Mouse (Mus musculus) limb, embryonic 12.5 days (tissue): ENCODE results near the gene Aebp2. TPM values are rescaled to one million over a fixed set of nuclear protein-coding genes. Genes with fewer than 3 reads are reported as not detected.

Source experiments
- ATAC-seq: fragments of 200-750 bp; cut with Nextera tagmentation; 2 replicates; pipeline ENCODE4 v1.8.0; 2017; ENCODE audit warnings: low read depth, moderate TSS enrichment; ENCODE audit not compliant: insufficient number of reproducible peaks, insufficient read depth, low FRiP score, low TSS enrichment
- H3K27ac ChIP-seq: fragments of 300-500 bp; sonication (generic); 2 replicates; pipeline ENCODE4 v1.5.1; 2016; ENCODE audit warnings: mild to moderate bottlenecking, moderate library complexity
- H3K27me3 ChIP-seq: fragments of 300-500 bp; sonication (generic); 2 replicates; pipeline ENCODE4 v1.6.1; 2016; ENCODE audit warnings: mild to moderate bottlenecking, moderate library complexity
- H3K36me3 ChIP-seq: fragments of 300-500 bp; sonication (generic); 2 replicates; pipeline ENCODE4 v1.6.1; 2016; ENCODE audit warnings: mild to moderate bottlenecking, moderate library complexity
- H3K4me1 ChIP-seq: fragments of 300-500 bp; sonication (generic); replicated peaks from 2 replicates; pipeline ENCODE4 v1.6.1; 2016
- H3K4me2 ChIP-seq: fragments of 300-500 bp; sonication (generic); 2 replicates; pipeline ENCODE4 v1.6.1; 2016; ENCODE audit warnings: mild to moderate bottlenecking, moderate library complexity
- H3K4me3 ChIP-seq: fragments of 300-500 bp; sonication (generic); replicated peaks from 2 replicates; pipeline ENCODE4 v1.5.1; 2016; ENCODE audit warnings: mild to moderate bottlenecking
- H3K9ac ChIP-seq: fragments of 300-500 bp; sonication (generic); replicated peaks from 2 replicates; pipeline ENCODE4 v1.6.1; 2016; ENCODE audit warnings: mild to moderate bottlenecking, moderate library complexity
- H3K9me3 ChIP-seq: fragments of 300-500 bp; sonication (generic); 2 replicates; pipeline ENCODE4 v1.6.1; 2016; ENCODE audit warnings: mild to moderate bottlenecking, moderate library complexity
- WGBS: fragments of 180-500 bp; shearing (Covaris S2); methylation state at CpG from one replicate; pipeline ENCODE4 v1.1.7; 2016; 5-methylcytosine and 5-hydroxymethylcytosine counted together
- polyA plus RNA-seq: library from polyadenylated mRNA; unstranded; fragments of >200 nt; fragmentation: Nextera tagmentation; extraction: Ambion mirVana; gene quantifications from 2 replicates; pipeline ENCODE4 v1.2.1, GENCODE M21; 2016

Gene Aebp2
- polyA plus RNA-seq, 1 experiment from 2014 or later: 16.4 TPM

- Histone ChIP-seq H3K27me3 (no peaks in the 10 kb centered on the region), H3K36me3 (no peaks in the 10 kb centered on the region), H3K9me3 (no peaks in the 10 kb centered on the region), H3K27ac (no peak overlapping the region), H3K4me3 (no peak overlapping the region), H3K4me1 (peaks cover 19% of the 10 kb centered on the region), H3K4me2 (no peak overlapping the region), H3K9ac (no peak overlapping the region)
- ATAC-seq: no peak
- WGBS: 92% methylated on average over 1 of the region's 1 CpGs
Measured at GRCm38 (mm10) chr6:140698596-140698995, 76.1 kb downstream of the Aebp2 start.

DNA sequence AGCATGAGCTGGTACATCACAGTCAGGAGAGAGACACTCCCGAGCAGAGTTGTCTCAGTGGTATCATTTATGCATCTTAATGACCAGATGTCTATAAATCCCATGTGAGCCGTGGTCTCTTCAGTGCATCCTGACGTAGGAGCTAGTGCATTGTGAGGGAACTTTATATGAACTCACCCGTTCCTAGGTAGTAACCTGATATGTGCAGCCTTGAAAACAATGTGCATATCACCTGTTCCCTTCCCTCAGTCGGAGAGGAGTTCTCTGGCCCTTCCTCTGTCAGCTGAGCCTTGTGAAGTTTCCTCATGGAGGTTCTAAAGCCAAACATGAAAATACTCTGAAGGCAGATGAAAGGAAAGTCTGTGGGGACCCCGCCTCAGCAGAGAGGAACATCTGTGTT is 78.8 kb downstream of the Aebp2 start:
- Histone ChIP-seq H3K9ac (no peak overlapping the region), H3K4me2 (no peak overlapping the region), H3K9me3 (peaks cover 4% of the 10 kb centered on the region; the same call in 1 of the 2 replicates), H3K4me1 (peaks cover 26% of the 10 kb centered on the region), H3K36me3 (no peaks in the 10 kb centered on the region), H3K27ac (0 out of 2 replicates have a peak overlapping the region, but pooled peaks have one; percentile 50), H3K4me3 (no peak overlapping the region), H3K27me3 (no peaks in the 10 kb centered on the region)
- no peak for ATAC-seq
- 61% methylated on average over 6 of the region's 6 CpGs for WGBS

GRCm38 (mm10) chr6:140705132-140705531 is 82.7 kb downstream of the Aebp2 start:
- peak; percentile 47; the same call in 1 of the 2 replicates for ATAC-seq
- Histone ChIP-seq H3K4me2 (0 out of 2 replicates have a peak overlapping the region, but pooled peaks have one; percentile 10), H3K36me3 (no peaks in the 10 kb centered on the region), H3K27me3 (no peaks in the 10 kb centered on the region), H3K9ac (no peak overlapping the region), H3K9me3 (peaks cover 4% of the 10 kb centered on the region; the same call in 1 of the 2 replicates), H3K4me1 (peaks cover 36% of the 10 kb centered on the region), H3K27ac (peak overlapping the region; percentile 81), H3K4me3 (no peak overlapping the region)
- 24% methylated on average over 10 of the region's 10 CpGs for WGBS

DNA sequence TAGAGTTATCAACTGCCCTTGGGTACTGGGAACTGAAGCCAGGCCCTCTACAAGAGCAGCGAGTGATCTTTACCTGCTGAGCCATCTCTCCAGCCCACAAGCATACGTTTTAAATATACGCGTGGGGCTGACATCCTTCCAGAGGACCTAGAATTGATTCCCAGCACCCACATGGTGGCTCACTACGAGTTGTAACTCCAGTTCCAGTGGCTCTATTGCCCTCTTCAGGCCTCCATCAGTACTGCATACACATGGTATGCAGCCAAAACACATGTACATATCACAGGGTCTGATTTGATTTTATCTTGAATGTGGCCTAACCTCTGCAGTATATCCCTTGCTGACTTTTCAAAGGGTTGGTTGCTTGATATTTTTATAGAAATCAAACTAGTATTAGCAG is 83.6 kb downstream of the Aebp2 start:
- Histone ChIP-seq H3K36me3 (no peaks in the 10 kb centered on the region), H3K4me2 (no peak overlapping the region), H3K9ac (no peak overlapping the region), H3K9me3 (peaks cover 4% of the 10 kb centered on the region; the same call in 1 of the 2 replicates), H3K4me1 (peaks cover 36% of the 10 kb centered on the region), H3K27ac (peak overlapping the region; percentile 12; the same call in 1 of the 2 replicates), H3K4me3 (no peak overlapping the region), H3K27me3 (no peaks in the 10 kb centered on the region)
- 93% methylated on average over 5 of the region's 5 CpGs for WGBS
- no peak for ATAC-seq

DNA sequence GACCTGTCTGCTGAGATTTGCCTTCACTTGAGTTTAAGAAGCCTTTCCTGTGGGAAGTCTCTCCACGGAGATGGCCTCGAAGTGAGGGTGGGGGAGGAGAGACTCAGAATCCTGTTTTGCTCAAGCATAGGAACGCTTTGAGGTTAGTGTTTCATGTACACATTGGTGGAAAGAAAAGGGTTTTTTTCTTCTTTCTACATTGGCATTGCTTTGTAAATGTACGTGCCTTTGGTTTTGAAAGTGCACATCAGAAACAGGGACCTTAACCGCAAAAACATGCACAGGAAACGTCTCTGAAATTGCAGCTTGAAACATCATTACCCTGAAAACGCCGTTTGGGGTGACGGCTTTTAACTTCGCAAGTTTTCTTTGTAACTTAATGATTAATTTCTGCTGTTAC is 85.6 kb downstream of the Aebp2 start:
- Histone ChIP-seq H3K4me3 (no peak overlapping the region), H3K27ac (no peak overlapping the region), H3K9ac (no peak overlapping the region), H3K4me1 (peaks cover 36% of the 10 kb centered on the region), H3K9me3 (peaks cover 4% of the 10 kb centered on the region; the same call in 1 of the 2 replicates), H3K27me3 (0 out of 2 replicates have a peak, but pooled peaks cover 3% of the 10 kb centered on the region), H3K36me3 (no peaks in the 10 kb centered on the region), H3K4me2 (no peak overlapping the region)
- no peak for ATAC-seq
- 33% methylated on average over 10 of the region's 10 CpGs for WGBS

- Histone ChIP-seq H3K27me3 (peaks cover 10% of the 10 kb centered on the region), H3K4me3 (no peak overlapping the region), H3K36me3 (no peaks in the 10 kb centered on the region), H3K4me2 (no peak overlapping the region), H3K9ac (no peak overlapping the region), H3K27ac (0 out of 2 replicates have a peak overlapping the region, but pooled peaks have one; percentile 9), H3K4me1 (peaks cover 26% of the 10 kb centered on the region), H3K9me3 (peaks cover 4% of the 10 kb centered on the region; the same call in 1 of the 2 replicates)
- WGBS: 55% methylated on average over 6 of the region's 6 CpGs
- ATAC-seq: no peak; the same call in 1 of the 2 replicates
Measured at GRCm38 (mm10) chr6:140709415-140710107, 87.1 kb downstream of the Aebp2 start.

DNA sequence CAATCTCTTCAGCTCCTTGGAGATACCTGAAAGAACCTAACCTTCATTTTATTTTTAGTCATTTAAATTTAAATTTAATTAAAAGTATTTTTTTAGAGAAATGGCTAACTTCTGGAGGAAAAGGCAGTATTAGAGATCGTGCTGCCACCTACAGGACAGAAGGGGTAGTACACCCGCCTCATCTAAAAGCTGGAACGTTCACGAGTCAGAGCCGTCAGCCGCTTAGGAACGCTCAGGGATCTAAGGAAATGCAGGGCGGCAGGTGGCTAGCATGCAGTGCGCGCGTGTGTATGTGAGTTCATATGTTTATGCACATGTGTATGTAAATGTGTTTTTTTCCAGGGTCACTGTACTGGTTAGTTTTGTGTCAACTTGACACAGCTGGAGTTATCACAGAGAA is 90.3 kb downstream of the Aebp2 start:
- no peak overlapping the region for H3K9ac ChIP-seq
- H3K9me3 ChIP-seq: no peaks in the 10 kb centered on the region
- H3K27ac ChIP-seq: no peak overlapping the region
- ATAC-seq: no peak
- no peak overlapping the region for H3K4me2 ChIP-seq
- peaks cover 18% of the 10 kb centered on the region for H3K4me1 ChIP-seq
- peaks cover 10% of the 10 kb centered on the region for H3K27me3 ChIP-seq
- WGBS: 6% methylated on average over 11 of the region's 11 CpGs
- no peak overlapping the region for H3K4me3 ChIP-seq
- H3K36me3 ChIP-seq: no peaks in the 10 kb centered on the region

- H3K9me3 ChIP-seq: peaks cover 8% of the 10 kb centered on the region
- ATAC-seq: peak; percentile 38; the same call in 1 of the 2 replicates
- H3K4me2 ChIP-seq: no peak overlapping the region
- WGBS: 26% methylated on average over 10 of the region's 10 CpGs
- no peak overlapping the region for H3K4me3 ChIP-seq
- peaks cover 10% of the 10 kb centered on the region for H3K27me3 ChIP-seq
- H3K27ac ChIP-seq: no peak overlapping the region
- no peaks in the 10 kb centered on the region for H3K4me1 ChIP-seq
- H3K9ac ChIP-seq: no peak overlapping the region
- H3K36me3 ChIP-seq: no peaks in the 10 kb centered on the region
Measured at GRCm38 (mm10) chr6:140714905-140715365, 92.5 kb downstream of the Aebp2 start.

GRCm38 (mm10) chr6:140722058-140722457 is 99.6 kb downstream of the Aebp2 start:
- H3K36me3 ChIP-seq: no peaks in the 10 kb centered on the region
- no peaks in the 10 kb centered on the region for H3K4me1 ChIP-seq
- H3K9ac ChIP-seq: no peak overlapping the region
- H3K4me2 ChIP-seq: no peak overlapping the region
- H3K9me3 ChIP-seq: peaks cover 8% of the 10 kb centered on the region
- ATAC-seq: no peak
- H3K4me3 ChIP-seq: no peak overlapping the region
- H3K27me3 ChIP-seq: no peaks in the 10 kb centered on the region
- 76% methylated on average over 10 of the region's 10 CpGs for WGBS
- no peak overlapping the region for H3K27ac ChIP-seq
